Mouse (Mus musculus): ENCODE data around the gene Kif17. TPM values are rescaled to one million over a fixed set of nuclear protein-coding genes. Genes with fewer than 3 reads are reported as not detected.

Kif17 gene
- total RNA-seq, 2 experiments from 2014 or later, result 0.11 TPM; not detected in 1

- intact Hi-C loops (cut with DNase I), result no loop called here
- no peak for TF ChIP-seq CTCF (IDR thresholded peaks at IDR 0.05)
- no peak for DNase-seq
These were observed 91.2 kb downstream of the Kif17 start for GRCm38 (mm10) chr4:138341393-138341792.

GRCm38 (mm10) chr4:138342048-138342447 is 91.8 kb downstream of the Kif17 start:
- Histone ChIP-seq H3K4me3 (no peak overlapping the region), H3K27ac (no peak overlapping the region)
- TF ChIP-seq CTCF (IDR thresholded peaks at IDR 0.05), result no peak
- no peak for DNase-seq
- intact Hi-C loops (cut with DNase I), result no loop called here

More at GRCm38 (mm10) chr4:138341393-138341792, 91.2 kb downstream of the Kif17 start:
- no peak overlapping the region for H3K4me3 ChIP-seq
- H3K27ac ChIP-seq, result no peak overlapping the region; the same call in 1 of the 2 replicates

GRCm38 (mm10) chr4:138342778-138343177 is 92.5 kb downstream of the Kif17 start:
- intact Hi-C loops (cut with DNase I), result no loop called here
- DNase-seq, result no peak
- Histone ChIP-seq H3K27ac (peak overlapping the region; percentile 44), H3K4me3 (no peak overlapping the region)
- TF ChIP-seq CTCF (IDR thresholded peaks at IDR 0.05), result no peak

- no peak overlapping the region for H3K4me3 ChIP-seq
- H3K27ac ChIP-seq, result peak overlapping the region; percentile 44
- intact Hi-C loops (cut with DNase I), result no loop called here
- peak; percentile 45 for DNase-seq
- TF ChIP-seq CTCF (IDR thresholded peaks at IDR 0.05), result no peak
These were observed 93.2 kb downstream of the Kif17 start for GRCm38 (mm10) chr4:138343341-138343837.

- no peak overlapping the region for H3K27ac ChIP-seq
- H3K4me3 ChIP-seq, result no peak overlapping the region
- DNase-seq, result no peak
- intact Hi-C loops (cut with DNase I), result no loop called here
- TF ChIP-seq CTCF (IDR thresholded peaks at IDR 0.05), result peak; percentile 3; the same call in 1 of the 2 replicates
These were observed 94.8 kb downstream of the Kif17 start for GRCm38 (mm10) chr4:138344891-138345545.

- intact Hi-C loops (cut with DNase I), result no loop called here
- no peak for TF ChIP-seq CTCF (IDR thresholded peaks at IDR 0.05)
- no peak for DNase-seq
- no peak overlapping the region for H3K27ac ChIP-seq
- no peak overlapping the region for H3K4me3 ChIP-seq
These were observed 97.0 kb downstream of the Kif17 start for GRCm38 (mm10) chr4:138347280-138347679.

- no peak for TF ChIP-seq CTCF (IDR thresholded peaks at IDR 0.05)
- DNase-seq, result no peak
These were observed 98.5 kb downstream of the Kif17 start for GRCm38 (mm10) chr4:138348716-138349115.

More at GRCm38 (mm10) chr4:138348716-138349115, 98.5 kb downstream of the Kif17 start:
- intact Hi-C loops (cut with DNase I), result no loop called here
- Histone ChIP-seq H3K4me3 (no peak overlapping the region), H3K27ac (no peak overlapping the region)

Small RNA genes within 50 kb of the gene (microRNA-seq; reads per million reads assigned to microRNA genes)
- gene Gm27646 (not detected), gene Mir7019 (5.1 reads per million)

Other genes starting within 250 kb of the Kif17 start
- gene Hp1bp3, start 34.1 kb upstream of the Kif17 start, total RNA-seq (2021), result 10 to 100 TPM; 50.8 to 67.8 TPM
- gene Sh2d5, start within 50 bp of the Kif17 start, total RNA-seq (2021), result under 1 TPM in 1 of 2 experiments, not detected in 1; 0.28 TPM
- 10 to 100 TPM; 29.1 to 34.3 TPM for gene Ddost, start 54.3 kb downstream of the Kif17 start, total RNA-seq (2021)
- 100 to 1,000 TPM; 652 to 780 TPM for gene Pink1, start 75.9 kb downstream of the Kif17 start, total RNA-seq (2021)
- gene Cda, start 117.6 kb downstream of the Kif17 start, total RNA-seq (2021), result 1 to 10 TPM in 1 of 2 experiments, under 1 TPM in 1; 0.56 to 1.2 TPM
- gene Fam43b, start 146.1 kb downstream of the Kif17 start, total RNA-seq (2021), result not detected
- gene Mul1, start 184.2 kb downstream of the Kif17 start, total RNA-seq (2021), result 10 to 100 TPM; 37.5 to 45.5 TPM
- 1 to 10 TPM; 5.8 to 7.0 TPM for gene Camk2n1, start 203.9 kb downstream of the Kif17 start, total RNA-seq (2021)